ENCODE assay signal across 29 mouse cellular contexts in genomic region chr10:105803461-105803860, GRCm38 (mm10).
"Had no signal": no experiment of that assay in that cellular context is flagged by ENCODE, and none has a peak within 500 bp of the region (broad histone marks: within the 10 kb centered on the region; RNA-seq: fewer than 3 reads in every experiment).

No protein-coding gene starts in this region.

- DNase-seq: left cerebral cortex, postnatal 4 days; liver; liver, embryonic 13.5 days; liver, postnatal 0 days; lung, adult 18-20 months; lung, adult 2 months; lung, embryonic 14.5 days; lung, postnatal 10 days; lung, postnatal 14 days; lung, postnatal 36 days; lung, postnatal 4 days; midbrain, embryonic 14.5 days had no signal

- H3K9me3 ChIP-seq: limb, embryonic 10.5 days; limb, embryonic 12.5 days; limb, embryonic 13.5 days; limb, embryonic 15.5 days; liver, embryonic 12.5 days; liver, embryonic 13.5 days; liver, embryonic 15.5 days; lung, embryonic 15.5 days; megakaryocyte, embryonic 14.5 days; midbrain, embryonic 10.5 days; midbrain, embryonic 12.5 days; midbrain, embryonic 13.5 days; midbrain, embryonic 15.5 days had no signal

- H3K27ac ChIP-seq: limb, embryonic 10.5 days; limb, embryonic 12.5 days; limb, embryonic 13.5 days; limb, embryonic 15.5 days; liver, embryonic 12.5 days; liver, embryonic 13.5 days; liver, embryonic 14.5 days; liver, embryonic 15.5 days; lung, embryonic 15.5 days; macrophage; midbrain, embryonic 10.5 days; midbrain, embryonic 12.5 days; midbrain, embryonic 13.5 days; midbrain, embryonic 15.5 days had no signal

- H3K4me1 ChIP-seq: liver, embryonic 15.5 days; midbrain, embryonic 10.5 days; midbrain, embryonic 12.5 days; midbrain, embryonic 13.5 days; midbrain, embryonic 15.5 days had no signal

- H3K4me3 ChIP-seq: limb, embryonic 10.5 days; limb, embryonic 12.5 days; limb, embryonic 13.5 days; limb, embryonic 15.5 days; liver, embryonic 12.5 days; liver, embryonic 13.5 days; liver, embryonic 15.5 days; lung, embryonic 15.5 days; megakaryocyte, embryonic 14.5 days; midbrain, embryonic 10.5 days; midbrain, embryonic 12.5 days; midbrain, embryonic 13.5 days; midbrain, embryonic 15.5 days; myocyte had no signal

- ATAC-seq: liver, embryonic 12.5 days; liver, postnatal 0 days; lung, postnatal 0 days; midbrain, embryonic 13.5 days; midbrain, embryonic 15.5 days; midbrain, embryonic 16.5 days had no signal

- H3K9ac ChIP-seq: limb, embryonic 12.5 days; limb, embryonic 13.5 days; limb, embryonic 15.5 days; liver, embryonic 12.5 days; liver, embryonic 13.5 days; liver, embryonic 14.5 days; liver, embryonic 15.5 days; liver, postnatal 0 days; lung, embryonic 14.5 days; lung, embryonic 15.5 days; midbrain, embryonic 12.5 days; midbrain, embryonic 13.5 days; midbrain, embryonic 15.5 days had no signal

- H3K27me3 ChIP-seq: limb, embryonic 12.5 days; limb, embryonic 13.5 days; limb, embryonic 15.5 days; liver, embryonic 12.5 days; liver, embryonic 13.5 days; liver, embryonic 15.5 days; megakaryocyte, embryonic 14.5 days; midbrain, embryonic 12.5 days; midbrain, embryonic 13.5 days; midbrain, embryonic 15.5 days had no signal

- H3K36me3 ChIP-seq: limb, embryonic 10.5 days; limb, embryonic 12.5 days; limb, embryonic 13.5 days; limb, embryonic 15.5 days; liver, embryonic 12.5 days; liver, embryonic 13.5 days; liver, embryonic 15.5 days; lung, embryonic 15.5 days; midbrain, embryonic 10.5 days; midbrain, embryonic 12.5 days; midbrain, embryonic 13.5 days; midbrain, embryonic 15.5 days had no signal
